Mouse (Mus musculus) liver, postnatal 0 days (tissue): Measurements from ENCODE around the gene Spred2.

ENCODE experiments used
- CTCF ChIP-seq: sonication (generic); IDR thresholded peaks from 2 replicates; pipeline ENCODE4 v1.5.1; 2016; ENCODE audit warnings: antibody characterized with exemption, low read depth
- EP300 ChIP-seq: IDR thresholded peaks from 2 replicates; pipeline ENCODE4 v1.6.1; 2016; ENCODE audit warnings: antibody characterized with exemption, low read depth, mild to moderate bottlenecking

DNA sequence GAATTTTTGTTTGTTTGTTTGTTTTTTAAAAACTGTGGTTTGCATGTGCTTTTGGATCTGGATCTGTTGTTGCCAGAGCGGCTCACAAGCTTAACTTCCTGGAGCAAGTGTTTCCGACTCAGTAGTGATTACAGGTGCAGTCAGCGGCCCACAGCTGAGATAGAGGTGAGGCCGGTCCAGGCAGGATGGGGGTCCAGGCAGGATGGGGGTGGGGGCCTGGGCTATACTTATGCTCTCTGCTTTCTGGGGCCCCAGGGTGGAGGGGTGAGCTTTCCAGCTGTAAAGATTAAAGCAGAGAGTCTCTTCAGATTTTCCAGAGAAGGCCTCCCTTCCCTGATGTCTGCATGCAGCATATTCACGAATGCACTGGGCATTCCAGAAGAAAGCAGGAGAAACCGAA lies 64.5 kb downstream of the Spred2 start:
- no peak for TF ChIP-seq CTCF
- no peak for TF ChIP-seq EP300
